Mouse (Mus musculus) spleen, adult 2 months (tissue): Measurements from ENCODE around the gene Med23.

ENCODE experiments used
- CTCF ChIP-seq: fragments of 200-500 bp; IDR thresholded peaks from 2 replicates; pipeline ENCODE4 v1.5.1; 2011; ENCODE audit warnings: mild to moderate bottlenecking, inconsistent platforms; ENCODE audit not compliant: insufficient read depth, insufficient read length, insufficient replicate concordance; ENCODE audit errors: extremely low read depth
- POLR2A ChIP-seq: fragments of 200-500 bp; IDR thresholded peaks from 2 replicates; pipeline ENCODE4 v1.6.1; 2011; ENCODE audit warnings: low read depth, low read length, inconsistent platforms

- no peak for TF ChIP-seq POLR2A
- TF ChIP-seq CTCF = no peak
Measured at GRCm38 (mm10) chr10:24950223-24950622, 80.4 kb downstream of the Med23 start.
